Mouse (Mus musculus) limb, embryonic 14.5 days (tissue): ENCODE measurements around the gene 4933405L10Rik. TPM values are rescaled to one million over a fixed set of nuclear protein-coding genes. Genes with fewer than 3 reads are reported as not detected.

Experiments
- ATAC-seq: fragments of 200-750 bp; cut with Nextera tagmentation; 2 replicates; pipeline ENCODE4 v1.8.0; 2017; ENCODE audit warnings: low read depth, moderate number of reproducible peaks, moderate TSS enrichment; ENCODE audit not compliant: low FRiP score
- DNase-seq: peaks from one replicate; pipeline ENCODE4 v3.0.0-alpha.2; 2015; ENCODE audit warnings: low spot score
- H3K27ac ChIP-seq: fragments of 300-500 bp; sonication (generic); replicated peaks from 2 replicates; pipeline ENCODE4 v1.5.1; 2014; ENCODE audit warnings: low read depth, mild to moderate bottlenecking, low read length, moderate library complexity, mixed read lengths
- H3K27me3 ChIP-seq: fragments of 300-500 bp; sonication (generic); 2 replicates; pipeline ENCODE4 v1.6.1; 2014; ENCODE audit warnings: low read length, mixed read lengths; ENCODE audit not compliant: control insufficient read depth, insufficient read depth
- H3K36me3 ChIP-seq: fragments of 300-500 bp; sonication (generic); 2 replicates; pipeline ENCODE4 v1.6.1; 2014; ENCODE audit warnings: mild to moderate bottlenecking, low read length, moderate library complexity, mixed read lengths; ENCODE audit not compliant: control insufficient read depth, insufficient read depth
- H3K4me1 ChIP-seq: fragments of 300-500 bp; sonication (generic); 2 replicates; pipeline ENCODE4 v1.6.1; 2014; ENCODE audit warnings: antibody characterized with exemption, low read length, mixed read lengths; ENCODE audit not compliant: control insufficient read depth, insufficient read depth
- H3K4me2 ChIP-seq: fragments of 300-500 bp; sonication (generic); replicated peaks from 2 replicates; pipeline ENCODE4 v1.6.1; 2014; ENCODE audit warnings: low read depth, mild to moderate bottlenecking, low read length, moderate library complexity; ENCODE audit not compliant: severe bottlenecking
- H3K4me3 ChIP-seq: fragments of 300-500 bp; sonication (generic); replicated peaks from 2 replicates; pipeline ENCODE4 v1.5.1; 2014; ENCODE audit warnings: low read length
- H3K9ac ChIP-seq: fragments of 300-500 bp; sonication (generic); 2 replicates; pipeline ENCODE4 v1.6.1; 2014; ENCODE audit warnings: mild to moderate bottlenecking, low read depth, low read length, moderate library complexity; ENCODE audit not compliant: severe bottlenecking
- H3K9me3 ChIP-seq: fragments of 300-500 bp; sonication (generic); 2 replicates; pipeline ENCODE4 v1.6.1; 2016; ENCODE audit warnings: low read length; ENCODE audit not compliant: control insufficient read depth
- POLR2A ChIP-seq: fragments of 200-500 bp; IDR thresholded peaks from 2 replicates; pipeline ENCODE4 v1.8.0; 2012; ENCODE audit warnings: inconsistent platforms, mild to moderate bottlenecking, moderate library complexity, borderline replicate concordance; ENCODE audit not compliant: insufficient read depth, insufficient read length; ENCODE audit errors: extremely low read depth
- WGBS: fragments of 180-500 bp; shearing (Covaris S2); extraction: QIAGEN DNeasy Blood & Tissue Kit; methylation state at CpG from one replicate; pipeline ENCODE4 v1.1.7; 2014; 5-methylcytosine and 5-hydroxymethylcytosine counted together
- polyA plus RNA-seq, 2 experiments: library from polyadenylated mRNA; depleted of rRNA in 1 of 2; stranded (reverse) in 1 of 2; unstranded in 1 of 2; fragments of >200 nt; fragmentation: Nextera tagmentation in 1 of 2; extraction: Ambion mirVana in 1 of 2; gene quantifications; 2 replicates each; pipeline versions ENCODE4 v1.2.1 to v1.2.3; 2012 to 2014

Gene 4933405L10Rik
- polyA plus RNA-seq (2012; rRNA removed) (0.18 TPM in 1 of 2 replicates, not detected in the other), polyA plus RNA-seq (2014; fragmentation: Nextera tagmentation; extraction: Ambion mirVana) (0.29 TPM in 1 of 2 replicates, not detected in the other)

GRCm38 (mm10) chr8:105707498-105708403 is at the start of gene 4933405L10Rik, which contains the start of gene Enkd1:
TSS of gene 4933405L10Rik (plus strand) at chr8:105707655.
TSS of gene Enkd1 (minus strand) at chr8:105708210.
- Histone ChIP-seq H3K9ac (peak within 1 kb of the TSS; percentile 69), H3K27me3 (no peaks in the 10 kb centered on the region), H3K4me2 (peak within 1 kb of the TSS; percentile 61), H3K27ac (no peak within 1 kb of the TSS), H3K4me1 (peaks cover 9% of the 10 kb centered on the region; the same call in 1 of the 2 replicates), H3K4me3 (peak within 1 kb of the TSS; percentile 76), H3K9me3 (no peaks in the 10 kb centered on the region), H3K36me3 (peaks cover 16% of the 10 kb centered on the region)
- TF ChIP-seq POLR2A: 0 out of 2 replicates have a peak, but pooled peaks have one; percentile 12
- peak; percentile 95 for DNase-seq
- ATAC-seq: peak; percentile 92
- 1% methylated on average over 50 of the region's 55 CpGs for WGBS

GRCm38 (mm10) chr8:105661167-105661566 is 46.3 kb upstream of the 4933405L10Rik start:
- H3K4me1 ChIP-seq: no peaks in the 10 kb centered on the region
- 80% methylated on average over 3 of the region's 3 CpGs for WGBS
- DNase-seq (no peak), ATAC-seq (no peak)
- no peak overlapping the region for H3K27ac ChIP-seq
- no peaks in the 10 kb centered on the region for H3K9me3 ChIP-seq
- no peak overlapping the region for H3K4me2 ChIP-seq
- H3K36me3 ChIP-seq: peaks cover 36% of the 10 kb centered on the region
- H3K4me3 ChIP-seq: no peak overlapping the region
- H3K27me3 ChIP-seq: no peaks in the 10 kb centered on the region
- TF ChIP-seq POLR2A: no peak
- H3K9ac ChIP-seq: no peak overlapping the region

GRCm38 (mm10) chr8:105677891-105678290 is 29.6 kb upstream of the 4933405L10Rik start:
- no peak overlapping the region for H3K4me2 ChIP-seq
- no peak overlapping the region for H3K27ac ChIP-seq
- H3K4me1 ChIP-seq: no peaks in the 10 kb centered on the region
- DNase-seq: no peak
- H3K9ac ChIP-seq: no peak overlapping the region
- ATAC-seq: no peak
- peaks cover 94% of the 10 kb centered on the region for H3K36me3 ChIP-seq
- WGBS: 95% methylated on average over 1 of the region's 1 CpGs
- no peak for TF ChIP-seq POLR2A
- no peaks in the 10 kb centered on the region for H3K27me3 ChIP-seq
- H3K9me3 ChIP-seq: no peaks in the 10 kb centered on the region
- no peak overlapping the region for H3K4me3 ChIP-seq

GRCm38 (mm10) chr8:105685325-105685724 is 22.1 kb upstream of the 4933405L10Rik start:
- no peak overlapping the region for H3K4me3 ChIP-seq
- H3K4me1 ChIP-seq: peaks cover 5% of the 10 kb centered on the region; the same call in 1 of the 2 replicates
- H3K27ac ChIP-seq: no peak overlapping the region
- no peak for TF ChIP-seq POLR2A
- DNase-seq: no peak
- no peak overlapping the region for H3K9ac ChIP-seq
- H3K36me3 ChIP-seq: peaks cover 42% of the 10 kb centered on the region
- H3K27me3 ChIP-seq: no peaks in the 10 kb centered on the region
- H3K9me3 ChIP-seq: no peaks in the 10 kb centered on the region
- no peak overlapping the region for H3K4me2 ChIP-seq
- ATAC-seq: no peak
- WGBS: 70% methylated on average over 7 of the region's 7 CpGs

- DNase-seq (no peak), ATAC-seq (peak; percentile 36)
- peaks cover 5% of the 10 kb centered on the region; the same call in 1 of the 2 replicates for H3K4me1 ChIP-seq
- H3K36me3 ChIP-seq: peaks cover 36% of the 10 kb centered on the region
- H3K9me3 ChIP-seq: no peaks in the 10 kb centered on the region
- H3K4me2 ChIP-seq: peak within 1 kb of the TSS; percentile 40
- WGBS: 5% methylated on average over 15 of the region's 26 CpGs
- peak within 1 kb of the TSS; percentile 9 for H3K4me3 ChIP-seq
- H3K27me3 ChIP-seq: no peaks in the 10 kb centered on the region
- TF ChIP-seq POLR2A: no peak
- H3K27ac ChIP-seq: no peak within 1 kb of the TSS
- H3K9ac ChIP-seq: peak within 1 kb of the TSS; percentile 21; the same call in 1 of the 2 replicates
Measured at GRCm38 (mm10) chr8:105685796-105686308, 21.6 kb upstream of the 4933405L10Rik start, which contains the start of gene Carmil2. TSS of gene Carmil2 (plus strand) at chr8:105686274.
